Comparison of ENCODE assay signal across 12 mouse cellular contexts in genomic region chr10:8028840-8029239, GRCm38 (mm10).
DNase-seq lines count a peak whose midpoint lies in the region; ATAC-seq lines count a peak whose summit lies in the region.
"Had no signal": no experiment of that assay in that cellular context is flagged by ENCODE, and none has a peak within 500 bp of the region (broad histone marks: within the 10 kb centered on the region; RNA-seq: fewer than 3 reads in every experiment).

No protein-coding gene starts in this region.

- H3K27ac ChIP-seq in kidney, embryonic 16.5 days (ENCODE audit: low read length) = no peak overlapping the region
- no peak overlapping the region for H3K27ac ChIP-seq in hindbrain, embryonic 12.5 days
- H3K27ac ChIP-seq: liver, embryonic 12.5 days; midbrain, embryonic 12.5 days had no signal

- no peaks in the 10 kb centered on the region for H3K9me3 ChIP-seq in kidney, embryonic 16.5 days (ENCODE audit: low read length)
- no peaks in the 10 kb centered on the region for H3K9me3 ChIP-seq in hindbrain, embryonic 12.5 days (replicated peaks)
- H3K9me3 ChIP-seq: liver, embryonic 12.5 days; midbrain, embryonic 12.5 days had no signal

- 42% methylated on average over 2 of the region's 2 CpGs for WGBS in kidney, embryonic 16.5 days
- 78% methylated on average over 2 of the region's 2 CpGs for WGBS in hindbrain, embryonic 12.5 days

- H3K36me3 ChIP-seq in kidney, embryonic 16.5 days (ENCODE audit: insufficient read depth, low read length) = no peaks in the 10 kb centered on the region
- no peaks in the 10 kb centered on the region for H3K36me3 ChIP-seq in hindbrain, embryonic 12.5 days
- H3K36me3 ChIP-seq: liver, embryonic 12.5 days; midbrain, embryonic 12.5 days had no signal

- DNase-seq in adrenal gland, adult (ENCODE audit: inconsistent age in 2 of 2, low spot score in 1 of 2) = peak; percentile 12 to 79
- no peak for DNase-seq in adrenal gland, postnatal 4 days (ENCODE audit: low spot score in 2 of 2)
- DNase-seq in urinary bladder, adult 18-20 months (ENCODE audit: low spot score in 2 of 2) = peak; percentile 5 to 18
- no peak for DNase-seq in urinary bladder, postnatal 10 days (ENCODE audit: low spot score)
- no peak for DNase-seq in spleen, adult 12 weeks (ENCODE audit: low spot score)
- DNase-seq: cerebellum, postnatal 25 days; thymus, postnatal 36 days had no signal

- H3K4me2 ChIP-seq in kidney, embryonic 16.5 days (replicated peaks; ENCODE audit: low read depth, low read length) = no peak overlapping the region
- H3K4me2 ChIP-seq in hindbrain, embryonic 12.5 days (replicated peaks) = no peak overlapping the region
- H3K4me2 ChIP-seq: liver, embryonic 12.5 days; midbrain, embryonic 12.5 days had no signal

- peak; percentile 51; the same call in 1 of the 2 replicates for ATAC-seq in kidney, embryonic 16.5 days (ENCODE audit: low FRiP score, low TSS enrichment)
- no peak for ATAC-seq in hindbrain, embryonic 12.5 days (ENCODE audit: low FRiP score)
- no peak for ATAC-seq in erythroid progenitor cell, adult 5-6 weeks (replicated peaks; ENCODE audit: low FRiP score, poor library complexity, severe bottlenecking)
- ATAC-seq: liver, embryonic 12.5 days had no signal

- no peak overlapping the region for H3K4me3 ChIP-seq in kidney, embryonic 16.5 days (ENCODE audit: low read length)
- H3K4me3 ChIP-seq in hindbrain, embryonic 12.5 days = no peak overlapping the region
- H3K4me3 ChIP-seq: liver, embryonic 12.5 days; midbrain, embryonic 12.5 days had no signal

- H3K9ac ChIP-seq in kidney, embryonic 16.5 days (replicated peaks; ENCODE audit: low read length) = no peak overlapping the region
- H3K9ac ChIP-seq in hindbrain, embryonic 12.5 days = no peak overlapping the region
- H3K9ac ChIP-seq: liver, embryonic 12.5 days; midbrain, embryonic 12.5 days had no signal

- no peaks in the 10 kb centered on the region for H3K27me3 ChIP-seq in kidney, embryonic 16.5 days (ENCODE audit: insufficient read depth, low read length)
- no peaks in the 10 kb centered on the region for H3K27me3 ChIP-seq in hindbrain, embryonic 12.5 days
- H3K27me3 ChIP-seq: liver, embryonic 12.5 days; midbrain, embryonic 12.5 days had no signal

- H3K4me1 ChIP-seq in kidney, embryonic 16.5 days (ENCODE audit: insufficient read depth, low read length) = peaks cover 14% of the 10 kb centered on the region
- H3K4me1 ChIP-seq in hindbrain, embryonic 12.5 days = peaks cover 7% of the 10 kb centered on the region; the same call in 1 of the 2 replicates
- H3K4me1 ChIP-seq: liver, embryonic 12.5 days had no signal

Comparison
In these comparisons a context has a peak if more than half of its experiments do, and no peak if none do; other contexts are left out.
1. DNase-seq: peak in adrenal gland, adult (2 of 2) and urinary bladder, adult 18-20 months (2 of 2); none in adrenal gland, postnatal 4 days (0 of 2), urinary bladder, postnatal 10 days (single experiment) and spleen, adult 12 weeks (single experiment).